In genomic region chr11:5062326-5062725, GRCm38 (mm10) we compare ENCODE assay signal across 8 mouse cellular contexts. TPM values are rescaled to one million over a fixed set of nuclear protein-coding genes. Genes with fewer than 3 reads are reported as not detected.
A peak's percentile ranks its signal among the peaks of the same experiment; 100 is the strongest.
DNase-seq lines count a peak whose midpoint lies in the region; ATAC-seq and TF ChIP-seq lines count a peak whose summit lies in the region.

No protein-coding gene starts in this region.

- in situ Hi-C loops in ES-E14 (cut with MboI; ENCODE audit: low sequenced_read_pairs in 2 of 2, unreplicated experiment in 2 of 2): no loop called here

- H3K27ac ChIP-seq in heart, embryonic 10.5 days: peak overlapping the region; percentile 71; the same call in 1 of the 2 replicates
- no peak overlapping the region for H3K27ac ChIP-seq in ES-E14 (ENCODE audit: insufficient read depth, low read depth, low read length, poor library complexity, severe bottlenecking)
- H3K27ac ChIP-seq in hindbrain, embryonic 14.5 days: no peak overlapping the region
- no peak overlapping the region for H3K27ac ChIP-seq in midbrain, embryonic 14.5 days (replicated peaks; ENCODE audit: low read depth, low read length)

- peak overlapping the region; percentile 60 for H3K4me3 ChIP-seq in heart, embryonic 10.5 days
- peak overlapping the region; percentile 3 to 50; a peak in 3 of 4 replicates for H3K4me3 ChIP-seq in ES-E14 (ENCODE audit: insufficient read depth in 1 of 2, low read depth in 1 of 2, low read length in 2 of 2, poor library complexity in 1 of 2, severe bottlenecking in 1 of 2)
- peak overlapping the region; percentile 26 for H3K4me3 ChIP-seq in hindbrain, embryonic 14.5 days (replicated peaks; ENCODE audit: low read length)
- peak overlapping the region; percentile 29 for H3K4me3 ChIP-seq in midbrain, embryonic 14.5 days (replicated peaks; ENCODE audit: low read depth, low read length)

- H3K9ac ChIP-seq in ES-E14 (ENCODE audit: insufficient read depth, low read depth, low read length, poor library complexity, severe bottlenecking): 0 out of 2 replicates have a peak overlapping the region, but pooled peaks have one; percentile 19
- no peak overlapping the region for H3K9ac ChIP-seq in hindbrain, embryonic 14.5 days
- peak overlapping the region; percentile 36 for H3K9ac ChIP-seq in midbrain, embryonic 14.5 days (replicated peaks; ENCODE audit: low read length)

- H3K36me3 ChIP-seq in heart, embryonic 10.5 days: 0 out of 2 replicates have a peak, but pooled peaks cover 8% of the 10 kb centered on the region
- H3K36me3 ChIP-seq in ES-E14 (ENCODE audit: control insufficient read depth, insufficient read depth, low read length, poor library complexity, severe bottlenecking): peaks cover 16% of the 10 kb centered on the region; the same call in 1 of the 2 replicates
- H3K36me3 ChIP-seq in hindbrain, embryonic 14.5 days (replicated peaks; ENCODE audit: control insufficient read depth, insufficient read depth): peaks cover 4% of the 10 kb centered on the region
- 0 out of 2 replicates have a peak, but pooled peaks cover 5% of the 10 kb centered on the region for H3K36me3 ChIP-seq in midbrain, embryonic 14.5 days (ENCODE audit: control insufficient read depth, insufficient read depth, low read length)

- peak overlapping the region; percentile 53 for H3K4me2 ChIP-seq in hindbrain, embryonic 14.5 days (replicated peaks)
- H3K4me2 ChIP-seq in midbrain, embryonic 14.5 days (ENCODE audit: low read length): peak overlapping the region; percentile 59

- H3K27me3 ChIP-seq in heart, embryonic 10.5 days (ENCODE audit: insufficient read depth, poor library complexity, severe bottlenecking): peaks cover 74% of the 10 kb centered on the region
- H3K27me3 ChIP-seq in hindbrain, embryonic 14.5 days (ENCODE audit: control insufficient read depth, insufficient read depth, low read length): peaks cover 66% of the 10 kb centered on the region
- peaks cover 73% of the 10 kb centered on the region for H3K27me3 ChIP-seq in midbrain, embryonic 14.5 days (ENCODE audit: control insufficient read depth, insufficient read depth, low read length)

- WGBS in heart, embryonic 10.5 days: 21% methylated on average over 13 of the region's 13 CpGs
- 14% methylated on average over 13 of the region's 13 CpGs for WGBS in hindbrain, embryonic 14.5 days
- 14% methylated on average over 13 of the region's 13 CpGs for WGBS in midbrain, embryonic 14.5 days

- ATAC-seq in hindbrain, embryonic 14.5 days (ENCODE audit: low FRiP score): no peak
- no peak for ATAC-seq in midbrain, embryonic 14.5 days (ENCODE audit: low FRiP score, low TSS enrichment)
- ATAC-seq in megakaryocyte progenitor cell, adult 5-6 weeks (replicated peaks; ENCODE audit: poor library complexity): no peak

- H3K4me1 ChIP-seq in heart, embryonic 10.5 days: peaks cover 63% of the 10 kb centered on the region
- peaks cover 7 to 37% of the 10 kb centered on the region in 2 experiments; a peak in 3 of 4 replicates for H3K4me1 ChIP-seq in ES-E14 (ENCODE audit: control insufficient read depth in 2 of 2, insufficient read depth in 2 of 2, low read length in 2 of 2, poor library complexity in 1 of 2)
- peaks cover 39% of the 10 kb centered on the region for H3K4me1 ChIP-seq in hindbrain, embryonic 14.5 days (replicated peaks; ENCODE audit: control insufficient read depth, insufficient read depth, low read length)
- H3K4me1 ChIP-seq in midbrain, embryonic 14.5 days (ENCODE audit: control insufficient read depth, insufficient read depth, low read length): peaks cover 45% of the 10 kb centered on the region

- DNase-seq in heart, embryonic 10.5 days (ENCODE audit: low spot score): no peak
- DNase-seq in heart, adult 8-10 months (ENCODE audit: low spot score): no peak
- no peak for DNase-seq in ES-E14 (ENCODE audit: low read depth, low spot score)
- no peak for DNase-seq in hindbrain, embryonic 14.5 days (ENCODE audit: low spot score)
- no peak for DNase-seq in midbrain, embryonic 14.5 days
- no peak for DNase-seq in cerebellum, adult 11-12 months
- no peak for DNase-seq in left cerebral cortex, postnatal 25 days (ENCODE audit: low spot score in 2 of 2)

- H3K9me3 ChIP-seq in heart, embryonic 10.5 days: peaks cover 2% of the 10 kb centered on the region; the same call in 1 of the 2 replicates
- no peaks in the 10 kb centered on the region for H3K9me3 ChIP-seq in ES-E14 (ENCODE audit: control insufficient read depth, insufficient read depth, low read depth, low read length)
- H3K9me3 ChIP-seq in hindbrain, embryonic 14.5 days (ENCODE audit: control insufficient read depth, low read length): no peaks in the 10 kb centered on the region
- H3K9me3 ChIP-seq in midbrain, embryonic 14.5 days (ENCODE audit: control insufficient read depth, low read length): no peaks in the 10 kb centered on the region

- intact Hi-C loops in left cerebral cortex, postnatal 25 days (cut with DNase I): no loop called here

TF ChIP-seq in ES-E14, 5 proteins besides CTCF, POLR2A, EP300 and RAD21:
- TF ChIP-seq HCFC1 (IDR thresholded peaks at IDR 0.05; ENCODE audit: borderline replicate concordance, insufficient read depth, low read length) (no peak), ZNF384 (IDR thresholded peaks at IDR 0.05; ENCODE audit: low read depth, low read length) (no peak), ZC3H11A (IDR thresholded peaks at IDR 0.05; ENCODE audit: borderline replicate concordance, low read depth, low read length) (no peak), MAFK (IDR thresholded peaks at IDR 0.05; ENCODE audit: insufficient read depth, low read depth, low read length) (no peak), CHD2 (IDR thresholded peaks at IDR 0.05; ENCODE audit: low read depth, low read length) (no peak)

RNA-seq across cellular contexts. Expression of gene Gas2l1, which starts 2.8 kb away (rescaled TPM):
- polyA plus RNA-seq in heart, embryonic 10.5 days (2016; fragmentation: Nextera tagmentation; extraction: Ambion mirVana): 27.0 and 34.4 TPM in 2 replicates
- total RNA-seq in heart, adult 8-10 months (2022): 10 to 100 TPM; 13.8 to 18.1 (median 15.6) TPM
- total RNA-seq in ES-E14 (2012; rRNA removed): 32.7 and 40.9 TPM in 2 replicates
- 24.9 and 28.9 TPM in 2 replicates for polyA plus RNA-seq in hindbrain, embryonic 14.5 days (2014; fragmentation: Nextera tagmentation; extraction: Ambion mirVana)
- 19.7 and 22.1 TPM in 2 replicates for polyA plus RNA-seq in midbrain, embryonic 14.5 days (2014; fragmentation: Nextera tagmentation; extraction: Ambion mirVana)
- total RNA-seq in megakaryocyte progenitor cell, adult 5-6 weeks (2015): 0.22 and 0.46 TPM in 2 replicates
- 0.58 TPM in 1 of 2 replicates, not detected in the other for total RNA-seq in megakaryocyte progenitor cell, adult 5-6 weeks (2017)
- total RNA-seq in left cerebral cortex, postnatal 25 days (2021): 10 to 100 TPM; 82.5 to 95.0 TPM

RNA-seq across cellular contexts. Expression of gene Rasl10a, which starts 4.4 kb away (rescaled TPM):
- polyA plus RNA-seq in heart, embryonic 10.5 days (2016; fragmentation: Nextera tagmentation; extraction: Ambion mirVana): 1.1 and 1.4 TPM in 2 replicates
- 1 to 10 TPM; 3.3 to 7.8 (median 5.8) TPM for total RNA-seq in heart, adult 8-10 months (2022)
- total RNA-seq in ES-E14 (2012; rRNA removed): 1.5 TPM in 2 replicates
- 1.0 and 1.8 TPM in 2 replicates for polyA plus RNA-seq in hindbrain, embryonic 14.5 days (2014; fragmentation: Nextera tagmentation; extraction: Ambion mirVana)
- polyA plus RNA-seq in midbrain, embryonic 14.5 days (2014; fragmentation: Nextera tagmentation; extraction: Ambion mirVana): 0.33 and 1.3 TPM in 2 replicates
- total RNA-seq in megakaryocyte progenitor cell, adult 5-6 weeks (2015): not detected in 2 replicates
- total RNA-seq in megakaryocyte progenitor cell, adult 5-6 weeks (2017): not detected in 2 replicates
- total RNA-seq in left cerebral cortex, postnatal 25 days (2021): 10 to 100 TPM; 68.0 to 80.4 TPM

RNA-seq across cellular contexts. Expression of gene Rhbdd3, which starts 36.4 kb away (rescaled TPM):
- 34.2 and 35.0 TPM in 2 replicates for polyA plus RNA-seq in heart, embryonic 10.5 days (2016; fragmentation: Nextera tagmentation; extraction: Ambion mirVana)
- 10 to 100 TPM; 26.7 to 27.7 (median 27.3) TPM for total RNA-seq in heart, adult 8-10 months (2022)
- total RNA-seq in ES-E14 (2012; rRNA removed): 33.9 and 40.5 TPM in 2 replicates
- polyA plus RNA-seq in hindbrain, embryonic 14.5 days (2014; fragmentation: Nextera tagmentation; extraction: Ambion mirVana): 39.7 and 44.5 TPM in 2 replicates
- 34.5 and 45.4 TPM in 2 replicates for polyA plus RNA-seq in midbrain, embryonic 14.5 days (2014; fragmentation: Nextera tagmentation; extraction: Ambion mirVana)
- total RNA-seq in megakaryocyte progenitor cell, adult 5-6 weeks (2015): 8.5 and 10.2 TPM in 2 replicates
- 22.2 and 33.8 TPM in 2 replicates for total RNA-seq in megakaryocyte progenitor cell, adult 5-6 weeks (2017)
- total RNA-seq in left cerebral cortex, postnatal 25 days (2021): 10 to 100 TPM; 20.9 to 21.0 TPM

RNA-seq across cellular contexts. Expression of gene Ewsr1, which starts 36.7 kb away (rescaled TPM):
- 569 and 680 TPM in 2 replicates for polyA plus RNA-seq in heart, embryonic 10.5 days (2016; fragmentation: Nextera tagmentation; extraction: Ambion mirVana)
- 100 to 1,000 TPM in 1 of 4 experiments, 10 to 100 TPM in 3; 74.3 to 111 (median 95.2) TPM for total RNA-seq in heart, adult 8-10 months (2022)
- 396 and 421 TPM in 2 replicates for total RNA-seq in ES-E14 (2012; rRNA removed)
- polyA plus RNA-seq in hindbrain, embryonic 14.5 days (2014; fragmentation: Nextera tagmentation; extraction: Ambion mirVana): 267 and 288 TPM in 2 replicates
- 346 and 428 TPM in 2 replicates for polyA plus RNA-seq in midbrain, embryonic 14.5 days (2014; fragmentation: Nextera tagmentation; extraction: Ambion mirVana)
- 183 and 217 TPM in 2 replicates for total RNA-seq in megakaryocyte progenitor cell, adult 5-6 weeks (2015)
- 513 and 628 TPM in 2 replicates for total RNA-seq in megakaryocyte progenitor cell, adult 5-6 weeks (2017)
- total RNA-seq in left cerebral cortex, postnatal 25 days (2021): 100 to 1,000 TPM; 259 to 301 TPM

Comparison
In these comparisons a context has a peak if more than half of its experiments do, and no peak if none do; other contexts are left out.
1. RNA of gene Gas2l1, which starts 2.8 kb away (total RNA-seq): 82.5 to 95.0 TPM in left cerebral cortex, postnatal 25 days, 32.7 to 40.9 TPM in ES-E14 and 13.8 to 18.1 TPM in heart, adult 8-10 months; 0.22 to 0.58 TPM in megakaryocyte progenitor cell, adult 5-6 weeks; every median in the first group is over 4 times any median in the second.
2. RNA of gene Rasl10a, which starts 4.4 kb away (total RNA-seq): 68.0 to 80.4 TPM in left cerebral cortex, postnatal 25 days; 3.3 to 7.8 TPM in heart, adult 8-10 months, 1.5 TPM in ES-E14 and not detected in megakaryocyte progenitor cell, adult 5-6 weeks; every median in the first group is over 4 times any median in the second.
3. Peak in every context shown above with its lines, with median percentiles within 50 percentile points of each other: H3K4me3 ChIP-seq.